Mouse (Mus musculus) left cerebral cortex, postnatal 36 days (tissue): Measurements from ENCODE around the gene Phf14. TPM values are rescaled to one million over a fixed set of nuclear protein-coding genes. Genes with fewer than 3 reads are reported as not detected.

Experiments
- total RNA-seq, 2 experiments: library from RNA; stranded (reverse); gene quantifications; 2 replicates each; pipeline ENCODE4 v1.2.3; 2021

The Phf14 gene
- total RNA-seq, 2 experiments from 2014 or later: 78.6 to 93.0 TPM

Other genes with a start within 250 kb of the Phf14 start
- 100 to 1,000 TPM; 660 to 714 TPM for gene Ndufa4, start 312 bp upstream of the Phf14 start, total RNA-seq